Mouse (Mus musculus): ENCODE measurements around the gene Gm11563.

GRCm38 (mm10) chr11:99633293-99633692, 25.5 kb downstream of the Gm11563 start:
- TF ChIP-seq CEBPB (IDR thresholded peaks at IDR 0.05; ENCODE audit: insufficient read depth, poor library complexity, severe bottlenecking) = no peak
- TF ChIP-seq POLR2A (IDR thresholded peaks at IDR 0.05; ENCODE audit: insufficient read length, low read depth) = no peak
- no peak for TF ChIP-seq TCF12 (IDR thresholded peaks at IDR 0.05; ENCODE audit: insufficient read depth, poor library complexity, severe bottlenecking)
- no peak for TF ChIP-seq POLR2AphosphoS2 (IDR thresholded peaks at IDR 0.05; ENCODE audit: insufficient read length, low read depth)
